Mouse (Mus musculus) forebrain, embryonic 13.5 days (tissue): Measurements from ENCODE around the gene Cdadc1. TPM values are rescaled to one million over a fixed set of nuclear protein-coding genes. Genes with fewer than 3 reads are reported as not detected.

ENCODE experiments used
- ATAC-seq: fragments of 200-750 bp; cut with Nextera tagmentation; 2 replicates; pipeline ENCODE4 v1.8.0; 2017
- H3K27ac ChIP-seq: fragments of 300-500 bp; sonication (generic); 2 replicates; pipeline ENCODE4 v1.5.1; 2015; ENCODE audit warnings: inconsistent platforms, mild to moderate bottlenecking, moderate library complexity
- H3K27me3 ChIP-seq: fragments of 300-500 bp; sonication (generic); 2 replicates; pipeline ENCODE4 v1.6.1; 2015; ENCODE audit warnings: mild to moderate bottlenecking, inconsistent platforms
- H3K36me3 ChIP-seq: fragments of 300-500 bp; sonication (generic); 2 replicates; pipeline ENCODE4 v1.6.1; 2015; ENCODE audit warnings: mild to moderate bottlenecking, inconsistent platforms; ENCODE audit not compliant: poor library complexity, severe bottlenecking
- H3K4me1 ChIP-seq: fragments of 300-500 bp; sonication (generic); 2 replicates; pipeline ENCODE4 v1.6.1; 2015; ENCODE audit warnings: inconsistent platforms
- H3K4me2 ChIP-seq: fragments of 300-500 bp; sonication (generic); 2 replicates; pipeline ENCODE4 v1.6.1; 2015; ENCODE audit warnings: inconsistent platforms, mild to moderate bottlenecking, moderate library complexity
- H3K4me3 ChIP-seq: fragments of 300-500 bp; sonication (generic); 2 replicates; pipeline ENCODE4 v1.5.1; 2015; ENCODE audit warnings: mild to moderate bottlenecking, inconsistent platforms
- H3K9ac ChIP-seq: fragments of 300-500 bp; sonication (generic); 2 replicates; pipeline ENCODE4 v1.6.1; 2015; ENCODE audit warnings: mild to moderate bottlenecking, inconsistent platforms
- H3K9me3 ChIP-seq: fragments of 300-500 bp; sonication (generic); replicated peaks from 2 replicates; pipeline ENCODE4 v1.6.1; 2016; ENCODE audit warnings: inconsistent platforms
- WGBS: fragments of 180-500 bp; shearing (Covaris S2); methylation state at CpG from one replicate; pipeline ENCODE4 v1.1.7; 2015; 5-methylcytosine and 5-hydroxymethylcytosine counted together
- polyA plus RNA-seq: library from polyadenylated mRNA; unstranded; fragments of >200 nt; fragmentation: Nextera tagmentation; extraction: Ambion mirVana; gene quantifications from 2 replicates; pipeline ENCODE4 v1.2.1, GENCODE M21; 2015

Cdadc1 gene
- polyA plus RNA-seq, 1 experiment from 2014 or later = 32.4 TPM

DNA sequence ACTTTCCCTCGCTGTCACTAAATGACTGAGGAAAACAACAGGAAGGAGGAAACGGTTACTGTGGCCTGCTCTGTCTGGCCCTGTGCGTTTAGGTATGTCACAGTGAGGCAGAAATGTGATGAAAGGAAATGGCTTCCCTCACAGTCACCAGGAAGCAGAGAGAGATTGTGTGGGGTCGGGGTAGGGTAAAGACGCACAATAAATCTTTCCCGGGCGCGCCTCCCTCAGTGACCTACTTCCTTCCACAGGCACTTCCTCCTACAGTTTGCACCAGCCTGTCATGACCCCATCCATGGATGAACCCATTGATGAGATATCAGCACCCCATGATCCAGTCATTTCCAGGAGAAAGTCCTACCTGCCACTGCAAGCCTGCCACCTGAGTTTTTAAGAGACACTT, 42.7 kb downstream of the Cdadc1 start:
- no peak for ATAC-seq
- H3K27ac ChIP-seq = no peak overlapping the region
- no peaks in the 10 kb centered on the region for H3K9me3 ChIP-seq
- no peak overlapping the region for H3K4me2 ChIP-seq
- no peaks in the 10 kb centered on the region for H3K27me3 ChIP-seq
- no peak overlapping the region for H3K9ac ChIP-seq
- WGBS = 90% methylated on average over 8 of the region's 8 CpGs
- no peaks in the 10 kb centered on the region for H3K4me1 ChIP-seq
- no peaks in the 10 kb centered on the region for H3K36me3 ChIP-seq
- no peak overlapping the region for H3K4me3 ChIP-seq

- H3K4me2 ChIP-seq = no peak overlapping the region
- no peak overlapping the region for H3K4me3 ChIP-seq
- H3K4me1 ChIP-seq = no peaks in the 10 kb centered on the region
- ATAC-seq = no peak
- H3K9me3 ChIP-seq = no peaks in the 10 kb centered on the region
- H3K27me3 ChIP-seq = no peaks in the 10 kb centered on the region
- H3K27ac ChIP-seq = no peak overlapping the region
- H3K9ac ChIP-seq = no peak overlapping the region
- no peaks in the 10 kb centered on the region for H3K36me3 ChIP-seq
- 74% methylated on average over 5 of the region's 5 CpGs for WGBS
Observed at GRCm38 (mm10) chr14:59554025-59554424, 43.7 kb downstream of the Cdadc1 start.

DNA sequence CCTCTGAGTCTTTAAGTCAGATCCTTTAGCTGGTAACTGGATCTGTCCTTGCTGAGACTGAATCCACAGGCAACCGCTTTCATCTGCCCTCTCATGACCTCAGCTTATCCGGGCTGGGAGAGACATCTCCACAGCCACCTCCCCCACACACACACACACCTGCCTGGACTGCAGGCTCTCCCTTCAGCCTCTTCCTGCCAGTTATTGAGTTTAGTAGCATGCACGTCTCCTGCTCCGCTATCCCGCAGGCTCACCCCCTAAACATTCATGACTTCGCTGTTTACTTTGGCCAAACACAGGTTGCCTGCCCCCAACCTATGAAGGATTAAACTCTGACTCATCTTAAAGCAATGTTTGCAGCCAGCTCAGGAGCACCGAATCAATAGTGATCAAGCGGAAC, 45.8 kb downstream of the Cdadc1 start:
- peaks cover 4% of the 10 kb centered on the region; the same call in 1 of the 2 replicates for H3K4me1 ChIP-seq
- no peak overlapping the region for H3K4me3 ChIP-seq
- no peaks in the 10 kb centered on the region for H3K9me3 ChIP-seq
- no peak overlapping the region for H3K9ac ChIP-seq
- 87% methylated on average over 8 of the region's 8 CpGs for WGBS
- no peaks in the 10 kb centered on the region for H3K27me3 ChIP-seq
- no peak overlapping the region for H3K4me2 ChIP-seq
- H3K27ac ChIP-seq = no peak overlapping the region
- H3K36me3 ChIP-seq = no peaks in the 10 kb centered on the region
- ATAC-seq = no peak

- Histone ChIP-seq H3K9ac (no peak overlapping the region), H3K27ac (no peak overlapping the region), H3K36me3 (no peaks in the 10 kb centered on the region), H3K27me3 (no peaks in the 10 kb centered on the region), H3K9me3 (no peaks in the 10 kb centered on the region), H3K4me1 (peaks cover 4% of the 10 kb centered on the region; the same call in 1 of the 2 replicates), H3K4me2 (no peak overlapping the region), H3K4me3 (no peak overlapping the region)
- ATAC-seq = no peak
- WGBS = 98% methylated on average over 2 of the region's 2 CpGs
Observed at GRCm38 (mm10) chr14:59550841-59551240, 46.9 kb downstream of the Cdadc1 start.

GRCm38 (mm10) chr14:59549106-59549505, 48.7 kb downstream of the Cdadc1 start:
- Histone ChIP-seq H3K36me3 (no peaks in the 10 kb centered on the region), H3K4me3 (no peak overlapping the region), H3K4me1 (peaks cover 8% of the 10 kb centered on the region; the same call in 1 of the 2 replicates), H3K9me3 (no peaks in the 10 kb centered on the region), H3K27ac (no peak overlapping the region), H3K4me2 (no peak overlapping the region), H3K27me3 (no peaks in the 10 kb centered on the region), H3K9ac (no peak overlapping the region)
- no peak for ATAC-seq
- WGBS = 78% methylated on average over 6 of the region's 6 CpGs

GRCm38 (mm10) chr14:59548532-59548931, 49.2 kb downstream of the Cdadc1 start:
- H3K4me1 ChIP-seq = peaks cover 10% of the 10 kb centered on the region; the same call in 1 of the 2 replicates
- ATAC-seq = no peak
- no peaks in the 10 kb centered on the region for H3K36me3 ChIP-seq
- H3K4me2 ChIP-seq = no peak overlapping the region
- H3K27ac ChIP-seq = no peak overlapping the region
- WGBS = 61% methylated on average over 2 of the region's 2 CpGs
- H3K9ac ChIP-seq = no peak overlapping the region
- H3K9me3 ChIP-seq = no peaks in the 10 kb centered on the region
- H3K27me3 ChIP-seq = no peaks in the 10 kb centered on the region
- H3K4me3 ChIP-seq = no peak overlapping the region

GRCm38 (mm10) chr14:59547530-59547929, 50.2 kb downstream of the Cdadc1 start:
- no peak for ATAC-seq
- Histone ChIP-seq H3K27me3 (no peaks in the 10 kb centered on the region), H3K36me3 (no peaks in the 10 kb centered on the region), H3K4me2 (no peak overlapping the region), H3K27ac (no peak overlapping the region), H3K9me3 (no peaks in the 10 kb centered on the region), H3K9ac (no peak overlapping the region), H3K4me3 (no peak overlapping the region), H3K4me1 (peaks cover 10% of the 10 kb centered on the region; the same call in 1 of the 2 replicates)
- 83% methylated on average over 5 of the region's 5 CpGs for WGBS

GRCm38 (mm10) chr14:59546162-59546880, 51.4 kb downstream of the Cdadc1 start:
- no peak overlapping the region for H3K9ac ChIP-seq
- H3K9me3 ChIP-seq = no peaks in the 10 kb centered on the region
- no peaks in the 10 kb centered on the region for H3K27me3 ChIP-seq
- H3K4me1 ChIP-seq = peaks cover 10% of the 10 kb centered on the region; the same call in 1 of the 2 replicates
- H3K4me3 ChIP-seq = no peak overlapping the region
- no peaks in the 10 kb centered on the region for H3K36me3 ChIP-seq
- ATAC-seq = no peak
- WGBS = 81% methylated on average over 7 of the region's 7 CpGs
- H3K4me2 ChIP-seq = no peak overlapping the region
- H3K27ac ChIP-seq = no peak overlapping the region

- ATAC-seq = no peak
- WGBS = 66% methylated on average over 5 of the region's 5 CpGs
Observed at GRCm38 (mm10) chr14:59543956-59544355, 53.8 kb downstream of the Cdadc1 start.

DNA sequence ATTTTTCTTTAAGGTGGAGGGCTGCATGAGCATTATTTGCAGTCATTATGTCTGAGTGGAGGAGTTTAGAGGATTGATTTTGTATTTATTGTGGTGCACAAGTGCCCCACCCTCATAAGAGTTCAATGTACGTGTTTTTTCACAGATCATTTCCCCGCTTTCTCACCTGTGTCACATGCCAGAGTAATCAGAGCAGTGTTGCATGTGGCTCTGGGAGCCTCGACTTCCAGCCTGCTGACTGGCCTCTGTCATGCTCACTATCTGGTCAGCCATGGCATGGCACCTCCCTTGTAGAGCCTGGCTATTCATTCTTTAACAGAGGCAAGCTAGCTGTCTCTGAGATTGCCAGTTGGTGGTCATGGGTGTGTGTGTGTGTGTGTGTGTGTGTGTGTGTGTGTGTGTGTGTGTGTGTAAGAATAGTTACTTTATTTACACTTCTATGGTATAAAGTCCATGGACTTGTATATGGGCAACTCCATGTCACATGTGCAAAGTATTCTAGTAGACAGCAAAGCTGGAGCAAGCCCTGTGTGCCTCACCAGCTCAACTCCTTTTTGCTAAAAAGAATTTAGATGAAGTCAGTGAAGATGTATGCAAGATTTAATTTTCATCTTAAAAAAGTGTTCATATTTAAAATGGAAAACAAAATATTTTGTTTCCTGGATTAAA, 54.5 kb downstream of the Cdadc1 start:
- no peak for ATAC-seq
- no peaks in the 10 kb centered on the region for H3K36me3 ChIP-seq
- no peaks in the 10 kb centered on the region for H3K9me3 ChIP-seq
- no peak overlapping the region for H3K27ac ChIP-seq
- H3K4me3 ChIP-seq = no peak overlapping the region
- WGBS = 89% methylated on average over 3 of the region's 3 CpGs
- H3K27me3 ChIP-seq = no peaks in the 10 kb centered on the region
- no peak overlapping the region for H3K9ac ChIP-seq
- no peak overlapping the region for H3K4me2 ChIP-seq
- H3K4me1 ChIP-seq = 0 out of 2 replicates have a peak, but pooled peaks cover 5% of the 10 kb centered on the region

More at GRCm38 (mm10) chr14:59543956-59544355, 53.8 kb downstream of the Cdadc1 start:
- H3K36me3 ChIP-seq = no peaks in the 10 kb centered on the region
- no peak overlapping the region for H3K9ac ChIP-seq
- H3K4me1 ChIP-seq = peaks cover 9% of the 10 kb centered on the region; the same call in 1 of the 2 replicates
- H3K27me3 ChIP-seq = no peaks in the 10 kb centered on the region
- H3K4me3 ChIP-seq = no peak overlapping the region
- H3K4me2 ChIP-seq = no peak overlapping the region
- H3K27ac ChIP-seq = no peak overlapping the region
- no peaks in the 10 kb centered on the region for H3K9me3 ChIP-seq

DNA sequence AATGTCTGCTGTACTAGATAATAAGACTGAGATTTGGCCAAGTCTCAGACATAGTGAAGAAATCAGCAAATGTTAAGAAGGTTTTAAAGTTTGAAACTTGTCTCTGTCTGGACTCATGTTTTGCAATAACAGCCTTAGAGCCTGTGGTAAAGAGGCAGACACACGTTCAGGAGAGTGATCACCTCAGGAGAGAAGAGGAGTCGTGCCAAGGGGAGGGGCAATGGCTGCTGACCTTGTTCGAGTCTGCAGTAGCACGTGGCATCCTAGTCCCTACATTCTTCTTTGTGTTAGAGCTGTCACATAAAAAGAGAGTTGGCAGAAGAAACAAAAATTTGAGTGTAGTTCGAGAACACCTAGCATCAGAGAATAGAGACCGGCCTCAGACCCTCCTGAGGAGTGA, 57.0 kb downstream of the Cdadc1 start:
- Histone ChIP-seq H3K9me3 (no peaks in the 10 kb centered on the region), H3K27ac (no peak overlapping the region), H3K27me3 (peaks cover 5% of the 10 kb centered on the region), H3K4me2 (no peak overlapping the region), H3K36me3 (no peaks in the 10 kb centered on the region), H3K9ac (no peak overlapping the region), H3K4me1 (0 out of 2 replicates have a peak, but pooled peaks cover 5% of the 10 kb centered on the region), H3K4me3 (no peak overlapping the region)
- no peak for ATAC-seq
- WGBS = 82% methylated on average over 6 of the region's 6 CpGs

DNA sequence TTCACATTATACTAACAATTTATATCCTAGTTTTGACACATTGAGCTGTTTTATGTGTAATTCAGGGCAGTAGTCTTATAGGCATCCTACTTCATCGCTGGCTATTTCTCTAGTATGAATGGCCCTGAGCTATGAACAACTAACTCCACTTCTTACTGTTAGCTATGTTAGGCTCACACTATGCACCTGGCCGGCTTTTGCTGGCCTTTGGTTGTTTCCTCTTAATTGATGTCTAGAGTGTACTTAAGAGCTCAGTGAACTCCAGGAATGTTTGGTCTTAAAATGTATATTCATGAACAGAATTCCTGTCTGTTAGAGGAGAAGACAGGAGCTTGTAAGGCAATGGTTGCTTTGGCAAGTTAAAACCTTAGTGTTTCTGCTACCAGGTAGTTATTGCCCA, 57.5 kb downstream of the Cdadc1 start:
- Histone ChIP-seq H3K4me2 (no peak overlapping the region), H3K27me3 (peaks cover 10% of the 10 kb centered on the region), H3K9me3 (no peaks in the 10 kb centered on the region), H3K36me3 (no peaks in the 10 kb centered on the region), H3K9ac (no peak overlapping the region), H3K4me3 (no peak overlapping the region), H3K4me1 (0 out of 2 replicates have a peak, but pooled peaks cover 5% of the 10 kb centered on the region), H3K27ac (no peak overlapping the region)
- 85% methylated on average over 2 of the region's 2 CpGs for WGBS
- no peak for ATAC-seq
